Mouse (Mus musculus): ENCODE data around the gene Iqgap3. TPM values are rescaled to one million over a fixed set of nuclear protein-coding genes. Genes with fewer than 3 reads are reported as not detected.

The Iqgap3 gene
- polyA plus RNA-seq, 1 experiment from 2014 or later: 10.5 TPM

DNA sequence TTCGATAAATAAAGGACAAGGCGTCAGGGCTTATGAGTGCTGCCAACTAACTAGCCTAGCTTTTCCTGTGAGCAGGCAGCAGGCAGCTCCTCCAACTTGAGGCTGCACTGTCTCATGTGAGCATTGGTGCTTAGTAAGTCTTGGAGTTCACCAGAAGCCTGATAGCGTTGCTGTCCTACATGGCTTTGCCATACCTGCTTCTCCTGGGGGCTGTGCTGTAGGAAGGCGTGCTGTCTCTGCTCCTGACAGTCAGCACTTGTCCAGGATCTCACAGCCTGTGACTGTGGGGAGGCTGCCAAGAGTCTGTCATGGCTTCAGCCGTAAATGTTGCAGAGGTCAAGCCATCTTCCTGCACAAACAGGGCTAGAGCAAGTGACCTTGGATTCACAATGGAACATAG, 84.3 kb downstream of the Iqgap3 start:
- Histone ChIP-seq H3K4me2 (replicated peaks; ENCODE audit: low read depth, low read length) (no peak overlapping the region), H3K4me3 (ENCODE audit: low read depth, low read length) (no peak overlapping the region), H3K27me3 (ENCODE audit: control insufficient read depth, insufficient read depth, low read length) (no peaks in the 10 kb centered on the region), H3K9ac (ENCODE audit: low read depth, low read length) (no peak overlapping the region), H3K4me1 (replicated peaks; ENCODE audit: control insufficient read depth, insufficient read depth, low read length) (no peaks in the 10 kb centered on the region), H3K36me3 (ENCODE audit: control insufficient read depth, insufficient read depth, low read length) (peaks cover 4% of the 10 kb centered on the region; the same call in 1 of the 2 replicates), H3K9me3 (ENCODE audit: control insufficient read depth, low read length) (no peaks in the 10 kb centered on the region), H3K27ac (ENCODE audit: low read depth, low read length) (no peak overlapping the region)
- WGBS: 92% methylated on average over 5 of the region's 5 CpGs
- DNase-seq (ENCODE audit: low spot score): no peak
- no peak for ATAC-seq (ENCODE audit: low FRiP score)

DNA sequence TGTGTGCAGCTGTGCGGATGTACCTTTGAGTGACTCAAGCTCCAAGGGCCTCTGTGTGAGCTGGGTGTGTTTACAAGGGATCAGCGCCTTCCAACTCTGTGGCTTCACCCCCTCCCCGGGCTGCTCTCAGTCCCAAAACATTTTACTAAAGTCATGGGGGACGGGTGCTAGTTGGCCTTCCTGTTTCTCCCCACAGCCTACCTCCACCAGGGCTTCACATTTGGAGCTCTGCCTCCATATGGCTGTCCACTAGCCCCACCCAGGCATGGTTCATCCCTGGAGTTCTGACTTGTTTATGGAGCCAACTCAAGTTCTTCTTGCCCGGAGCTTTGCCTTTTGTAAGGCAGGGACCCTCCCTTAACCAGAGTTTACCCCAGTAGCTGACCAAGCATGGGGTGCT, 88.6 kb downstream of the Iqgap3 start:
- H3K4me3 ChIP-seq (ENCODE audit: low read depth, low read length): no peak overlapping the region
- WGBS: 89% methylated on average over 5 of the region's 5 CpGs
- H3K27ac ChIP-seq (ENCODE audit: low read depth, low read length): no peak overlapping the region
- no peak for DNase-seq (ENCODE audit: low spot score)
- H3K27me3 ChIP-seq (ENCODE audit: control insufficient read depth, insufficient read depth, low read length): no peaks in the 10 kb centered on the region
- H3K9me3 ChIP-seq (ENCODE audit: control insufficient read depth, low read length): no peaks in the 10 kb centered on the region
- no peak for ATAC-seq (ENCODE audit: low FRiP score)
- H3K9ac ChIP-seq (ENCODE audit: low read depth, low read length): no peak overlapping the region
- peaks cover 4% of the 10 kb centered on the region; the same call in 1 of the 2 replicates for H3K36me3 ChIP-seq (ENCODE audit: control insufficient read depth, insufficient read depth, low read length)
- H3K4me2 ChIP-seq (replicated peaks; ENCODE audit: low read depth, low read length): no peak overlapping the region
- no peaks in the 10 kb centered on the region for H3K4me1 ChIP-seq (replicated peaks; ENCODE audit: control insufficient read depth, insufficient read depth, low read length)

Other genes starting within 250 kb of the Iqgap3 start
- not detected in 2 replicates for gene Sh2d2a, start 235.2 kb upstream of the Iqgap3 start, polyA plus RNA-seq (2014; fragmentation: Nextera tagmentation; extraction: Ambion mirVana)
- 17.6 and 18.6 TPM in 2 replicates for gene Prcc, start 196.4 kb upstream of the Iqgap3 start, polyA plus RNA-seq (2014; fragmentation: Nextera tagmentation; extraction: Ambion mirVana)
- gene Hdgf, start 175.7 kb upstream of the Iqgap3 start, polyA plus RNA-seq (2014; fragmentation: Nextera tagmentation; extraction: Ambion mirVana): 202 and 246 TPM in 2 replicates
- gene Mrpl24, start 162.5 kb upstream of the Iqgap3 start, polyA plus RNA-seq (2014; fragmentation: Nextera tagmentation; extraction: Ambion mirVana): 78.4 and 83.6 TPM in 2 replicates
- gene Isg20l2, start 151.7 kb upstream of the Iqgap3 start, polyA plus RNA-seq (2014; fragmentation: Nextera tagmentation; extraction: Ambion mirVana): 42.5 and 55.2 TPM in 2 replicates
- gene Rrnad1, start 151.3 kb upstream of the Iqgap3 start, polyA plus RNA-seq (2014; fragmentation: Nextera tagmentation; extraction: Ambion mirVana): 13.7 and 17.9 TPM in 2 replicates
- gene Crabp2, start 133.3 kb upstream of the Iqgap3 start, polyA plus RNA-seq (2014; fragmentation: Nextera tagmentation; extraction: Ambion mirVana): 738 and 794 TPM in 2 replicates
- 71.6 and 87.9 TPM in 2 replicates for gene Nes, start 110.9 kb upstream of the Iqgap3 start, polyA plus RNA-seq (2014; fragmentation: Nextera tagmentation; extraction: Ambion mirVana)
- gene Bcan, start 81.7 kb upstream of the Iqgap3 start, polyA plus RNA-seq (2014; fragmentation: Nextera tagmentation; extraction: Ambion mirVana): 0.21 and 0.82 TPM in 2 replicates
- not detected in 2 replicates for gene Hapln2, start 54.4 kb upstream of the Iqgap3 start, polyA plus RNA-seq (2014; fragmentation: Nextera tagmentation; extraction: Ambion mirVana)
- gene Gpatch4, start 38.9 kb upstream of the Iqgap3 start, polyA plus RNA-seq (2014; fragmentation: Nextera tagmentation; extraction: Ambion mirVana): 34.4 and 37.4 TPM in 2 replicates
- 133 and 138 TPM in 2 replicates for gene Naxe, start 23.5 kb upstream of the Iqgap3 start, polyA plus RNA-seq (2014; fragmentation: Nextera tagmentation; extraction: Ambion mirVana)
- gene Ttc24, start 3.7 kb upstream of the Iqgap3 start, polyA plus RNA-seq (2014; fragmentation: Nextera tagmentation; extraction: Ambion mirVana): not detected in 2 replicates
- gene Mef2d, start 60.4 kb downstream of the Iqgap3 start, polyA plus RNA-seq (2014; fragmentation: Nextera tagmentation; extraction: Ambion mirVana): 12.0 and 12.3 TPM in 2 replicates
- 0.13 and 0.25 TPM in 2 replicates for gene Rhbg, start 172.7 kb downstream of the Iqgap3 start, polyA plus RNA-seq (2014; fragmentation: Nextera tagmentation; extraction: Ambion mirVana)
- 0.20 and 0.49 TPM in 2 replicates for gene Gm38392, start 205.2 kb downstream of the Iqgap3 start, polyA plus RNA-seq (2014; fragmentation: Nextera tagmentation; extraction: Ambion mirVana)
- gene Tsacc, start 215.0 kb downstream of the Iqgap3 start, polyA plus RNA-seq (2014; fragmentation: Nextera tagmentation; extraction: Ambion mirVana): 8.1 and 8.6 TPM in 2 replicates
- 736 and 767 TPM in 2 replicates for gene Cct3, start 215.1 kb downstream of the Iqgap3 start, polyA plus RNA-seq (2014; fragmentation: Nextera tagmentation; extraction: Ambion mirVana)
- 69.4 and 71.5 TPM in 2 replicates for gene Glmp, start 243.1 kb downstream of the Iqgap3 start, polyA plus RNA-seq (2014; fragmentation: Nextera tagmentation; extraction: Ambion mirVana)

Measured in hindbrain, embryonic 11.5 days (tissue).